Mouse (Mus musculus) liver, postnatal 0 days (tissue): ENCODE measurements at regions not wholly inside any gene's neighbourhood (a gene's known extent, or its start where the extent isn't known, plus 50 kb on each side); places are given as distances from the start of the nearest gene placed in this dataset.
A peak's percentile ranks its signal among the peaks of the same experiment; 100 is the strongest.

Source experiments
- ATAC-seq: fragments of 200-750 bp; cut with Nextera tagmentation; 2 replicates; pipeline ENCODE4 v1.8.0; 2017; ENCODE audit warnings: mild to moderate bottlenecking, moderate library complexity
- DNase-seq: peaks from one replicate; pipeline ENCODE4 v3.0.0-alpha.2; 2016
- H3K27ac ChIP-seq: fragments of 300-500 bp; sonication (generic); 2 replicates; pipeline ENCODE4 v1.5.1; 2014; ENCODE audit warnings: antibody characterized with exemption, moderate library complexity, mild to moderate bottlenecking, low read depth
- H3K27me3 ChIP-seq: fragments of 300-500 bp; sonication (generic); 2 replicates; pipeline ENCODE4 v1.6.1; 2014; ENCODE audit warnings: low read length, control low read depth, mixed read lengths; ENCODE audit not compliant: insufficient read depth
- H3K36me3 ChIP-seq: fragments of 300-500 bp; sonication (generic); replicated peaks from 2 replicates; pipeline ENCODE4 v1.6.1; 2014; ENCODE audit warnings: mild to moderate bottlenecking, control low read depth, low read length, moderate library complexity, mixed read lengths; ENCODE audit not compliant: insufficient read depth
- H3K4me1 ChIP-seq: fragments of 300-500 bp; sonication (generic); 2 replicates; pipeline ENCODE4 v1.6.1; 2014; ENCODE audit warnings: antibody characterized with exemption, mild to moderate bottlenecking, control low read depth; ENCODE audit not compliant: insufficient read depth
- H3K4me2 ChIP-seq: fragments of 300-500 bp; sonication (generic); 2 replicates; pipeline ENCODE4 v1.6.1; 2014; ENCODE audit warnings: low read depth, mild to moderate bottlenecking, low read length, moderate library complexity, mixed read lengths
- H3K4me3 ChIP-seq: fragments of 300-500 bp; sonication (generic); 2 replicates; pipeline ENCODE4 v1.5.1; 2014; ENCODE audit warnings: low read depth, low read length
- H3K9ac ChIP-seq: fragments of 300-500 bp; sonication (generic); replicated peaks from 2 replicates; pipeline ENCODE4 v1.6.1; 2014; ENCODE audit warnings: mild to moderate bottlenecking, moderate library complexity
- H3K9me3 ChIP-seq: fragments of 300-500 bp; sonication (generic); 2 replicates; pipeline ENCODE4 v1.6.1; 2016; ENCODE audit warnings: mild to moderate bottlenecking, control low read depth, low read length, mixed read lengths
- CTCF ChIP-seq: sonication (generic); IDR thresholded peaks from 2 replicates; pipeline ENCODE4 v1.5.1; 2016; ENCODE audit warnings: antibody characterized with exemption, low read depth
- EP300 ChIP-seq: IDR thresholded peaks from 2 replicates; pipeline ENCODE4 v1.6.1; 2016; ENCODE audit warnings: antibody characterized with exemption, low read depth, mild to moderate bottlenecking
- WGBS: fragments of 180-500 bp; shearing (Covaris S2); extraction: QIAGEN DNeasy Blood & Tissue Kit; methylation state at CpG from one replicate; pipeline ENCODE4 v1.1.7; 2014; ENCODE audit not compliant: insufficient replicate concordance; 5-methylcytosine and 5-hydroxymethylcytosine counted together

DNA sequence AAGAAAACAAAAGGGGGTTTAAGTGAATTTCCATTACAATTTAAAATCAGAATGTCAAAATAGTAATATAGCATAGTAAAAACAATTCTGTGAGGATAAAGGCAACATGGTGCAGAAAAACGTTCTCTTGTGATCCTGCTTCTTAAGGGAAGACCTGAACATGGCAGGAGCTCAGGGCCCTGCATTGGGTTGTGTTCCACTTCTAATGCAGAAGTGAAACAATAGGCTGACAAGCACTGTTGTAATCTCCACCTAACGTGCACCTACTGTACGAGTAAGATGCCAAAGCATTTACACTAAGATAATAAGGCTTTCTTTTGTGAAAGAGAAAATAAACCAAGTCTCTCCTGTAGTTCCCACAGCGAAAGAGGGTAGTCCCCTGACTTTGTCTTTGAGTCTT lies 136.3 kb upstream of the Zc3h15 start:
- no peak for TF ChIP-seq EP300
- no peak for TF ChIP-seq CTCF
- ATAC-seq, result no peak
- WGBS, result 58% methylated on average over 4 of the region's 4 CpGs

DNA sequence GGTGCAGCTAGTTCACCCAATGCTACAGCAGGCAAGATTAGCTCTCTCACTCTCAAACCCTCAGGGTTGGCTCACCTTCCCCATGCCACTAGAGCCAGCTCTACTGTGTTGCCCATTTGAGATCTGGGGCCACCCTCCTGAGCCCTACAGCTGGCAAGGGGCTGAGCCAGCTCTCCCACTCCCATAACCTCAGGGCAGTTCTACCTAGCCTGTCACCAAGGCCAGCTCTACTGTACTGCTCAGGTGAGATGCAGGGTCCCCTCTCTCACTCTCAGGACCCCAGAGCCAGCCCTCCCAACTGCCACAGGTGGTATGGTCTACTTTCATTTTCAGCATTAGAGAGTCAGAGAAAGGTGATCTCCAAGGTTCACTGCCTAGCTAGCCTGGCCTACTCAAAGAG lies 94.8 kb upstream of the Zc3h15 start:
- no peak for TF ChIP-seq CTCF
- TF ChIP-seq EP300, result no peak
- Histone ChIP-seq H3K27me3 (no peaks in the 10 kb centered on the region), H3K36me3 (no peaks in the 10 kb centered on the region), H3K9me3 (no peaks in the 10 kb centered on the region), H3K27ac (no peak overlapping the region), H3K4me3 (no peak overlapping the region), H3K4me2 (no peak overlapping the region), H3K9ac (no peak overlapping the region), H3K4me1 (no peaks in the 10 kb centered on the region)
- DNase-seq (no peak), ATAC-seq (no peak)

More for the DNA sequence above, 136.3 kb upstream of the Zc3h15 start:
- H3K9me3 ChIP-seq, result no peaks in the 10 kb centered on the region
- H3K4me1 ChIP-seq, result no peaks in the 10 kb centered on the region
- no peak overlapping the region for H3K4me2 ChIP-seq
- H3K27me3 ChIP-seq, result no peaks in the 10 kb centered on the region
- H3K4me3 ChIP-seq, result no peak overlapping the region
- no peak for DNase-seq
- no peaks in the 10 kb centered on the region for H3K36me3 ChIP-seq
- H3K9ac ChIP-seq, result no peak overlapping the region
- H3K27ac ChIP-seq, result no peak overlapping the region

DNA sequence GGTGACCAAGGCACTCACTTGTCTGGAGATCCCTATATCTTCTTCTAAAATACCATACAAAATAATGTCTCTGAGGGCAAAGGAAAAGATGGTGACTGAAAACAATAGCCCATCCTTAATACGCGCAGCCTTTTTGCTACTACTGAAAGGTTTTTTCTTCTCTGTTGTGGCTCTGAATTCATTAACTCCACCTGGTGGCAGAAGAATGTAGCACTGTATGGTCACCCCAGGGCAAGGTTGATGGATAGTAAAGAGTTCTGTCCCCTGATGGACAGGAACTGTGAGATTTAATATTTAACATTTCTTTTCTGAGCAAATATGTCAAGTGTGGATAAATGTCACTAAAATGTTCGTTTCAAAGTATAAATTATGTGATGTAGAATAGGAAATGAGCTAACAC lies 91.9 kb upstream of the Zc3h15 start:
- no peaks in the 10 kb centered on the region for H3K9me3 ChIP-seq
- no peak overlapping the region for H3K9ac ChIP-seq
- H3K27me3 ChIP-seq, result no peaks in the 10 kb centered on the region
- 61% methylated on average over 3 of the region's 3 CpGs for WGBS
- H3K4me2 ChIP-seq, result no peak overlapping the region
- no peak for ATAC-seq
- no peak overlapping the region for H3K27ac ChIP-seq
- no peaks in the 10 kb centered on the region for H3K4me1 ChIP-seq
- no peak for DNase-seq
- no peaks in the 10 kb centered on the region for H3K36me3 ChIP-seq
- TF ChIP-seq CTCF (peak; percentile 15; the same call in 1 of the 2 replicates), EP300 (no peak)
- H3K4me3 ChIP-seq, result no peak overlapping the region
